Mouse (Mus musculus): Measurements from ENCODE around the gene Plcb3. TPM values are rescaled to one million over a fixed set of nuclear protein-coding genes. Genes with fewer than 3 reads are reported as not detected.
"Not testable (repeated sequence)": the region's sequence is repeated elsewhere in the genome, so short reads cannot be mapped to it uniquely, and the experiment has no call there.

The Plcb3 gene
- polyA plus RNA-seq, 1 experiment: 49.3 TPM

- Histone ChIP-seq H3K36me3 (replicated peaks; ENCODE audit: low read length) (peaks cover 79% of the 10 kb centered on the region), H3K4me3 (replicated peaks) (no peak overlapping the region), H3K4me1 (peaks cover 84% of the 10 kb centered on the region), H3K9me3 (no peaks in the 10 kb centered on the region), H3K27me3 (replicated peaks) (no peaks in the 10 kb centered on the region)
- TF ChIP-seq GATA1 (IDR thresholded peaks at IDR 0.05; ENCODE audit: borderline replicate concordance, low read length): no peak
Measured at GRCm38 (mm10) chr19:6914540-6914939, 61.7 kb downstream of the Plcb3 start.

GRCm38 (mm10) chr19:6913991-6914390 lies 62.3 kb downstream of the Plcb3 start:
- no peak for TF ChIP-seq GATA1 (IDR thresholded peaks at IDR 0.05; ENCODE audit: borderline replicate concordance, low read length)
- TF ChIP-seq FLI1 (IDR thresholded peaks at IDR 0.05; ENCODE audit: low read length): no peak
- no peaks in the 10 kb centered on the region for H3K9me3 ChIP-seq
- H3K27me3 ChIP-seq (replicated peaks): no peaks in the 10 kb centered on the region
- H3K4me3 ChIP-seq (replicated peaks): no peak overlapping the region
- peaks cover 73% of the 10 kb centered on the region for H3K36me3 ChIP-seq (replicated peaks; ENCODE audit: low read length)
- peaks cover 78% of the 10 kb centered on the region for H3K4me1 ChIP-seq

- H3K4me1 ChIP-seq: peaks cover 74% of the 10 kb centered on the region
- no peak for TF ChIP-seq GATA1 (IDR thresholded peaks at IDR 0.05; ENCODE audit: borderline replicate concordance, low read length)
- no peak for TF ChIP-seq FLI1 (IDR thresholded peaks at IDR 0.05; ENCODE audit: low read length)
- no peak overlapping the region for H3K4me3 ChIP-seq (replicated peaks)
- no peaks in the 10 kb centered on the region for H3K9me3 ChIP-seq
- no peaks in the 10 kb centered on the region for H3K27me3 ChIP-seq (replicated peaks)
- peaks cover 67% of the 10 kb centered on the region for H3K36me3 ChIP-seq (replicated peaks; ENCODE audit: low read length)
Measured at GRCm38 (mm10) chr19:6913036-6913435, 63.2 kb downstream of the Plcb3 start.

- Histone ChIP-seq H3K4me3 (replicated peaks) (peak overlapping the region; percentile 12), H3K4me1 (peaks cover 79% of the 10 kb centered on the region)
Measured at GRCm38 (mm10) chr19:6912205-6912970, 63.9 kb downstream of the Plcb3 start.

GRCm38 (mm10) chr19:6911101-6912074 lies 64.9 kb downstream of the Plcb3 start:
- peak overlapping the region; percentile 81 for H3K4me3 ChIP-seq (replicated peaks)
- H3K9me3 ChIP-seq: no peaks in the 10 kb centered on the region
- no peaks in the 10 kb centered on the region for H3K27me3 ChIP-seq (replicated peaks)
- H3K36me3 ChIP-seq (replicated peaks; ENCODE audit: low read length): peaks cover 71% of the 10 kb centered on the region
- no peak for TF ChIP-seq GATA1 (IDR thresholded peaks at IDR 0.05; ENCODE audit: borderline replicate concordance, low read length)
- no peak for TF ChIP-seq FLI1 (IDR thresholded peaks at IDR 0.05; ENCODE audit: low read length)
- peaks cover 81% of the 10 kb centered on the region for H3K4me1 ChIP-seq

More at GRCm38 (mm10) chr19:6912205-6912970, 63.9 kb downstream of the Plcb3 start:
- Histone ChIP-seq H3K9me3 (no peaks in the 10 kb centered on the region), H3K36me3 (replicated peaks; ENCODE audit: low read length) (peaks cover 70% of the 10 kb centered on the region), H3K27me3 (replicated peaks) (no peaks in the 10 kb centered on the region)
- no peak for TF ChIP-seq GATA1 (IDR thresholded peaks at IDR 0.05; ENCODE audit: borderline replicate concordance, low read length)
- TF ChIP-seq FLI1 (IDR thresholded peaks at IDR 0.05; ENCODE audit: low read length): no peak

- H3K36me3 ChIP-seq (replicated peaks; ENCODE audit: low read length): peaks cover 71% of the 10 kb centered on the region
- peaks cover 79% of the 10 kb centered on the region for H3K4me1 ChIP-seq
- peak overlapping the region; percentile 99 for H3K4me3 ChIP-seq (replicated peaks)
- H3K9me3 ChIP-seq; H3K27me3 ChIP-seq (replicated peaks): not testable (repeated sequence)
Measured at GRCm38 (mm10) chr19:6910306-6910705, 66.0 kb downstream of the Plcb3 start.

GRCm38 (mm10) chr19:6909507-6910289 lies 66.6 kb downstream of the Plcb3 start, which contains the start of the genes Trmt112 and Prdx5:
Trmt112 (plus strand) TSS chr19:6909698.
Prdx5 (minus strand) TSS chr19:6910106.
- no peaks in the 10 kb centered on the region for H3K27me3 ChIP-seq (replicated peaks)
- TF ChIP-seq GATA1 (IDR thresholded peaks at IDR 0.05; ENCODE audit: borderline replicate concordance, low read length) (no peak), FLI1 (IDR thresholded peaks at IDR 0.05; ENCODE audit: low read length) (peak; percentile 97; the same call in 1 of the 2 replicates)
- H3K4me3 ChIP-seq (replicated peaks): peak within 1 kb of the TSS; percentile 99
- H3K36me3 ChIP-seq (replicated peaks; ENCODE audit: low read length): peaks cover 75% of the 10 kb centered on the region
- no peaks in the 10 kb centered on the region for H3K9me3 ChIP-seq
- peaks cover 80% of the 10 kb centered on the region for H3K4me1 ChIP-seq

- no peaks in the 10 kb centered on the region for H3K9me3 ChIP-seq
- TF ChIP-seq FLI1 (IDR thresholded peaks at IDR 0.05; ENCODE audit: low read length) (no peak), GATA1 (IDR thresholded peaks at IDR 0.05; ENCODE audit: borderline replicate concordance, low read length) (no peak)
- peaks cover 76% of the 10 kb centered on the region for H3K4me1 ChIP-seq
- H3K36me3 ChIP-seq (replicated peaks; ENCODE audit: low read length): peaks cover 75% of the 10 kb centered on the region
- H3K27me3 ChIP-seq (replicated peaks): no peaks in the 10 kb centered on the region
- H3K4me3 ChIP-seq (replicated peaks): peak overlapping the region; percentile 99
Measured at GRCm38 (mm10) chr19:6909021-6909420, 67.2 kb downstream of the Plcb3 start.

- H3K36me3 ChIP-seq (replicated peaks; ENCODE audit: low read length): peaks cover 71% of the 10 kb centered on the region
- TF ChIP-seq GATA1 (IDR thresholded peaks at IDR 0.05; ENCODE audit: borderline replicate concordance, low read length) (no peak), FLI1 (IDR thresholded peaks at IDR 0.05; ENCODE audit: low read length) (no peak)
- H3K4me1 ChIP-seq: peaks cover 68% of the 10 kb centered on the region
- H3K27me3 ChIP-seq (replicated peaks): no peaks in the 10 kb centered on the region
- H3K4me3 ChIP-seq (replicated peaks): peak overlapping the region; percentile 99
- H3K9me3 ChIP-seq: no peaks in the 10 kb centered on the region
Measured at GRCm38 (mm10) chr19:6907811-6908540, 68.3 kb downstream of the Plcb3 start.

Data from megakaryocyte, embryonic 14.5 days (primary cell).